14 mouse cellular contexts compared by ENCODE assay signal in the genomic region with DNA sequence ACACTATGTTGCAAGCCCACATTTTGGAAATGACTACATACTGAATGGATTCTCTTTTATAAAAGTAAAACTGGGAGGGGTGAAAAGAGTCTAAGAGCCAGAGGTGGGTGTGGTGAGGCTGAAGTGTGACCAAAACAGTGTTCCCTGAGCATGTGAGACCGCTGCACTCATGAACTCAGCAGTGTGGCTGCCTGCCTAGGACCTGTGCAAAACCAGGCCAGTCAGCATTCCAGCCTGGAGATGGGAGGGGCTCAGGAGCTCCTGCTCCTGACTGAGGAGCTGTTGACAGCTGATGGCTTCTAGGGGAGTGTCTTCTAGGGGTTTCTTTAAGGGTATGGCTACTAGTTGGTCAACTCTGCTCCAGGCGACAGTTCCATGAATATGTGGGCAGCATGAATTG. TPM values are rescaled to one million over a fixed set of nuclear protein-coding genes. Genes with fewer than 3 reads are reported as not detected.
DNase-seq lines count a peak whose midpoint lies in the region; ATAC-seq and TF ChIP-seq lines count a peak whose summit lies in the region.
"Had no signal": no experiment of that assay in that cellular context is flagged by ENCODE, and none has a peak within 500 bp of the region (broad histone marks: within the 10 kb centered on the region; RNA-seq: fewer than 3 reads in every experiment).

No protein-coding gene starts in this region.

- TF ChIP-seq CTCF in kidney, adult 2 months (conservative IDR thresholded peaks at IDR 0.05; ENCODE audit: insufficient read depth, insufficient read length, low read depth, low read length) = no peak

- H3K36me3 ChIP-seq in kidney, adult 2 months (ENCODE audit: control insufficient read depth, insufficient read depth, low read length) = no peaks in the 10 kb centered on the region
- no peaks in the 10 kb centered on the region for H3K36me3 ChIP-seq in kidney, embryonic 14.5 days (ENCODE audit: control insufficient read depth, insufficient read depth, low read length)
- H3K36me3 ChIP-seq in ES-E14 (ENCODE audit: control insufficient read depth, insufficient read depth, low read length, poor library complexity, severe bottlenecking) = no peaks in the 10 kb centered on the region
- no peaks in the 10 kb centered on the region for H3K36me3 ChIP-seq in forebrain, embryonic 12.5 days (replicated peaks)

- H3K9me3 ChIP-seq in kidney, embryonic 14.5 days (ENCODE audit: control insufficient read depth, low read length) = no peaks in the 10 kb centered on the region
- H3K9me3 ChIP-seq in ES-E14 (ENCODE audit: control insufficient read depth, insufficient read depth, low read depth, low read length) = no peaks in the 10 kb centered on the region
- H3K9me3 ChIP-seq in forebrain, embryonic 12.5 days = no peaks in the 10 kb centered on the region

- no peak for TF ChIP-seq POLR2A in kidney, adult 2 months (IDR thresholded peaks at IDR 0.05; ENCODE audit: low read depth, low read length)

- WGBS in kidney, adult 2 months = 58% methylated on average over 2 of the region's 2 CpGs
- 63% methylated on average over 2 of the region's 2 CpGs for WGBS in kidney, embryonic 14.5 days
- 80% methylated on average over 2 of the region's 2 CpGs for WGBS in forebrain, embryonic 12.5 days

- H3K4me2 ChIP-seq in kidney, embryonic 14.5 days (replicated peaks; ENCODE audit: low read depth, low read length) = no peak overlapping the region
- H3K4me2 ChIP-seq in forebrain, embryonic 12.5 days = no peak overlapping the region
- H3K4me2 ChIP-seq: liver, embryonic 11.5 days had no signal

- H3K4me3 ChIP-seq in kidney, adult 2 months (ENCODE audit: insufficient read depth, low read depth, low read length) = no peak overlapping the region
- H3K4me3 ChIP-seq in kidney, embryonic 14.5 days (ENCODE audit: low read length) = no peak overlapping the region
- no peak overlapping the region for H3K4me3 ChIP-seq in ES-E14 (ENCODE audit: insufficient read depth in 1 of 2, low read depth in 1 of 2, low read length in 2 of 2, poor library complexity in 1 of 2, severe bottlenecking in 1 of 2)
- no peak overlapping the region for H3K4me3 ChIP-seq in forebrain, embryonic 12.5 days (replicated peaks)

- no peaks in the 10 kb centered on the region for H3K27me3 ChIP-seq in kidney, adult 2 months (replicated peaks; ENCODE audit: control insufficient read depth, insufficient read depth, low read length)
- no peaks in the 10 kb centered on the region for H3K27me3 ChIP-seq in kidney, embryonic 14.5 days (ENCODE audit: control insufficient read depth, insufficient read depth, low read length)
- H3K27me3 ChIP-seq in forebrain, embryonic 12.5 days = no peaks in the 10 kb centered on the region

- no peaks in the 10 kb centered on the region for H3K4me1 ChIP-seq in kidney, adult 2 months (ENCODE audit: control insufficient read depth, insufficient read depth, low read length)
- H3K4me1 ChIP-seq in kidney, embryonic 14.5 days (ENCODE audit: control insufficient read depth, insufficient read depth, low read length) = no peaks in the 10 kb centered on the region
- H3K4me1 ChIP-seq in ES-E14 (ENCODE audit: control insufficient read depth in 2 of 2, insufficient read depth in 2 of 2, low read length in 2 of 2, poor library complexity in 1 of 2) = no peaks in the 10 kb centered on the region
- no peaks in the 10 kb centered on the region for H3K4me1 ChIP-seq in forebrain, embryonic 12.5 days

- DNase-seq in kidney, adult 2 months = peak; percentile 19
- no peak for DNase-seq in ES-E14 (ENCODE audit: low read depth, low spot score)
- peak; percentile 63 for DNase-seq in gastrocnemius, postnatal 25 days
- DNase-seq in kidney, postnatal 4 days = peak; percentile 19 to 24
- no peak for DNase-seq in cerebellum, postnatal 36 days
- DNase-seq in adrenal gland, postnatal 36 days = no peak
- DNase-seq: cerebellum, adult 8-10 months; thymus, postnatal 25 days had no signal

- no peak overlapping the region for H3K9ac ChIP-seq in kidney, embryonic 14.5 days (ENCODE audit: low read depth, low read length)
- no peak overlapping the region for H3K9ac ChIP-seq in ES-E14 (ENCODE audit: insufficient read depth, low read depth, low read length, poor library complexity, severe bottlenecking)
- no peak overlapping the region for H3K9ac ChIP-seq in forebrain, embryonic 12.5 days

- H3K27ac ChIP-seq in kidney, adult 2 months (ENCODE audit: insufficient read depth, low read depth, low read length) = no peak overlapping the region
- H3K27ac ChIP-seq in kidney, embryonic 14.5 days (ENCODE audit: low read depth, low read length) = no peak overlapping the region
- H3K27ac ChIP-seq in ES-E14 (ENCODE audit: insufficient read depth, low read depth, low read length, poor library complexity, severe bottlenecking) = no peak overlapping the region
- H3K27ac ChIP-seq in forebrain, embryonic 12.5 days = no peak overlapping the region
- H3K27ac ChIP-seq: hindbrain, postnatal 0 days had no signal

- in situ Hi-C loops in ES-E14 (cut with MboI; ENCODE audit: low sequenced_read_pairs in 2 of 2, unreplicated experiment in 2 of 2) = no loop called here

- ATAC-seq in kidney, embryonic 14.5 days (ENCODE audit: low FRiP score, low TSS enrichment) = no peak
- no peak for ATAC-seq in forebrain, embryonic 12.5 days (ENCODE audit: low FRiP score)
- ATAC-seq: CD4-positive, CD25-positive, alpha-beta regulatory T cell, adult 4 months; hindbrain, postnatal 0 days had no signal

TF ChIP-seq in ES-E14, 5 proteins besides CTCF, POLR2A, EP300 and RAD21:
- TF ChIP-seq CHD2 (IDR thresholded peaks at IDR 0.05; ENCODE audit: low read depth, low read length) (no peak), ZNF384 (IDR thresholded peaks at IDR 0.05; ENCODE audit: low read depth, low read length) (no peak), MAFK (IDR thresholded peaks at IDR 0.05; ENCODE audit: insufficient read depth, low read depth, low read length) (peak; percentile 69), ZC3H11A (IDR thresholded peaks at IDR 0.05; ENCODE audit: borderline replicate concordance, low read depth, low read length) (no peak), HCFC1 (IDR thresholded peaks at IDR 0.05; ENCODE audit: borderline replicate concordance, insufficient read depth, low read length) (no peak)

RNA-seq across cellular contexts. Expression of a gene that starts 4.3 kb away (rescaled TPM):
- not detected in 2 replicates for polyA plus RNA-seq in kidney, adult 2 months (2012; rRNA removed)
- polyA plus RNA-seq in kidney, embryonic 14.5 days (2014; fragmentation: Nextera tagmentation; extraction: Ambion mirVana) = 0.20 and 0.22 TPM in 2 replicates
- total RNA-seq in ES-E14 (2012; rRNA removed) = not detected in 2 replicates
- not detected for total RNA-seq in gastrocnemius, postnatal 25 days (2021)
- 0.31 TPM in 1 of 2 replicates, not detected in the other for polyA plus RNA-seq in forebrain, embryonic 12.5 days (2016; fragmentation: Nextera tagmentation; extraction: Ambion mirVana)
- not detected for total RNA-seq in adrenal gland, postnatal 36 days (2021)
- polyA plus RNA-seq: CD4-positive, CD25-positive, alpha-beta regulatory T cell, adult 4 months; embryonic facial prominence, embryonic 11.5 days; liver, embryonic 11.5 days had no signal

RNA-seq across cellular contexts. Expression of a gene that starts 7.9 kb away (rescaled TPM):
- 6.5 and 9.5 TPM in 2 replicates for polyA plus RNA-seq in kidney, adult 2 months (2012; rRNA removed)
- polyA plus RNA-seq in kidney, embryonic 14.5 days (2014; fragmentation: Nextera tagmentation; extraction: Ambion mirVana) = 10.9 and 12.4 TPM in 2 replicates
- total RNA-seq in ES-E14 (2012; rRNA removed) = 14.6 and 22.3 TPM in 2 replicates
- total RNA-seq in gastrocnemius, postnatal 25 days (2021) = 10 to 100 TPM; 14.6 to 19.2 TPM
- 5.8 and 6.6 TPM in 2 replicates for polyA plus RNA-seq in forebrain, embryonic 12.5 days (2016; fragmentation: Nextera tagmentation; extraction: Ambion mirVana)
- total RNA-seq in adrenal gland, postnatal 36 days (2021) = 10 to 100 TPM; 17.5 to 20.5 TPM

RNA-seq across cellular contexts. Expression of a gene that starts 30.1 kb away (rescaled TPM):
- polyA plus RNA-seq in kidney, adult 2 months (2012; rRNA removed) = 12.1 and 14.5 TPM in 2 replicates
- polyA plus RNA-seq in kidney, embryonic 14.5 days (2014; fragmentation: Nextera tagmentation; extraction: Ambion mirVana) = 17.2 and 18.2 TPM in 2 replicates
- 14.6 and 16.5 TPM in 2 replicates for total RNA-seq in ES-E14 (2012; rRNA removed)
- total RNA-seq in gastrocnemius, postnatal 25 days (2021) = 10 to 100 TPM; 12.6 to 14.1 TPM
- polyA plus RNA-seq in forebrain, embryonic 12.5 days (2016; fragmentation: Nextera tagmentation; extraction: Ambion mirVana) = 11.1 and 11.5 TPM in 2 replicates
- 10 to 100 TPM; 32.8 to 35.5 TPM for total RNA-seq in adrenal gland, postnatal 36 days (2021)

Comparison
In these comparisons a context has a peak if more than half of its experiments do, and no peak if none do; other contexts are left out.
1. DNase-seq: peak in kidney, adult 2 months (single experiment), gastrocnemius, postnatal 25 days (single experiment) and kidney, postnatal 4 days (2 of 2); none in ES-E14 (single experiment), cerebellum, postnatal 36 days (0 of 2) and adrenal gland, postnatal 36 days (0 of 2).